Mouse (Mus musculus): ENCODE results near the gene Cacnb1. TPM values are rescaled to one million over a fixed set of nuclear protein-coding genes. Genes with fewer than 3 reads are reported as not detected.

The Cacnb1 gene
- polyA plus RNA-seq, 1 experiment from 2014 or later = 70.1 TPM

GRCm38 (mm10) chr11:98020710-98021109 is 2.1 kb downstream of the Cacnb1 start:
- H3K9me3 ChIP-seq = no peaks in the 10 kb centered on the region
- peaks cover 43% of the 10 kb centered on the region for H3K4me1 ChIP-seq (replicated peaks)
- peaks cover 27% of the 10 kb centered on the region for H3K36me3 ChIP-seq
- H3K4me3 ChIP-seq = peak overlapping the region; percentile 75
- peak overlapping the region; percentile 82 for H3K4me2 ChIP-seq
- H3K27ac ChIP-seq (replicated peaks) = peak overlapping the region; percentile 66; the same call in 1 of the 2 replicates
- ATAC-seq (ENCODE audit: low FRiP score, low read depth) = no peak
- 36% methylated on average over 1 of the region's 1 CpGs for WGBS
- H3K27me3 ChIP-seq = no peaks in the 10 kb centered on the region
- peak overlapping the region; percentile 85 for H3K9ac ChIP-seq

- Histone ChIP-seq H3K9me3 (no peaks in the 10 kb centered on the region), H3K4me2 (peak overlapping the region; percentile 82), H3K9ac (peak overlapping the region; percentile 85), H3K4me1 (replicated peaks) (peaks cover 40% of the 10 kb centered on the region), H3K27ac (replicated peaks) (peak overlapping the region; percentile 66), H3K36me3 (peaks cover 28% of the 10 kb centered on the region), H3K4me3 (peak overlapping the region; percentile 75), H3K27me3 (no peaks in the 10 kb centered on the region)
- peak; percentile 8; the same call in 1 of the 2 replicates for ATAC-seq (ENCODE audit: low FRiP score, low read depth)
- 13% methylated on average over 8 of the region's 8 CpGs for whole genome bisulfite sequencing
Observed at GRCm38 (mm10) chr11:98019883-98020610, 2.8 kb downstream of the Cacnb1 start.

- WGBS = 24% methylated on average over 10 of the region's 10 CpGs
- Histone ChIP-seq H3K9me3 (no peaks in the 10 kb centered on the region), H3K9ac (no peak overlapping the region), H3K4me2 (peak overlapping the region; percentile 82), H3K27ac (replicated peaks) (peak overlapping the region; percentile 66), H3K4me1 (replicated peaks) (peaks cover 40% of the 10 kb centered on the region), H3K36me3 (peaks cover 38% of the 10 kb centered on the region), H3K4me3 (no peak overlapping the region), H3K27me3 (no peaks in the 10 kb centered on the region)
- no peak for ATAC-seq (ENCODE audit: low FRiP score, low read depth)
Observed at GRCm38 (mm10) chr11:98018858-98019641, 3.8 kb downstream of the Cacnb1 start.

GRCm38 (mm10) chr11:98018222-98018621 is 4.6 kb downstream of the Cacnb1 start:
- Histone ChIP-seq H3K27me3 (no peaks in the 10 kb centered on the region), H3K36me3 (peaks cover 44% of the 10 kb centered on the region), H3K4me2 (no peak overlapping the region), H3K4me1 (replicated peaks) (peaks cover 36% of the 10 kb centered on the region), H3K27ac (replicated peaks) (no peak overlapping the region), H3K9ac (no peak overlapping the region), H3K9me3 (no peaks in the 10 kb centered on the region), H3K4me3 (no peak overlapping the region)
- ATAC-seq (ENCODE audit: low FRiP score, low read depth) = no peak
- 84% methylated on average over 6 of the region's 6 CpGs for WGBS

GRCm38 (mm10) chr11:98016824-98017223 is 6.0 kb downstream of the Cacnb1 start:
- H3K27me3 ChIP-seq = no peaks in the 10 kb centered on the region
- H3K9me3 ChIP-seq = no peaks in the 10 kb centered on the region
- H3K4me2 ChIP-seq = no peak overlapping the region
- peaks cover 47% of the 10 kb centered on the region for H3K36me3 ChIP-seq
- peaks cover 32% of the 10 kb centered on the region for H3K4me1 ChIP-seq (replicated peaks)
- WGBS = 80% methylated on average over 4 of the region's 4 CpGs
- H3K4me3 ChIP-seq = no peak overlapping the region
- no peak overlapping the region for H3K9ac ChIP-seq
- ATAC-seq (ENCODE audit: low FRiP score, low read depth) = no peak
- H3K27ac ChIP-seq (replicated peaks) = no peak overlapping the region

- H3K9me3 ChIP-seq = no peaks in the 10 kb centered on the region
- H3K9ac ChIP-seq = no peak overlapping the region
- WGBS = 90% methylated on average over 5 of the region's 5 CpGs
- no peaks in the 10 kb centered on the region for H3K27me3 ChIP-seq
- no peak for ATAC-seq (ENCODE audit: low FRiP score, low read depth)
- no peak overlapping the region for H3K4me2 ChIP-seq
- peaks cover 26% of the 10 kb centered on the region for H3K4me1 ChIP-seq (replicated peaks)
- H3K4me3 ChIP-seq = no peak overlapping the region
- peaks cover 50% of the 10 kb centered on the region for H3K36me3 ChIP-seq
- H3K27ac ChIP-seq (replicated peaks) = no peak overlapping the region
Observed at GRCm38 (mm10) chr11:98016177-98016576, 6.7 kb downstream of the Cacnb1 start.

- Histone ChIP-seq H3K9ac (no peak overlapping the region), H3K4me2 (no peak overlapping the region), H3K4me1 (replicated peaks) (no peaks in the 10 kb centered on the region), H3K36me3 (peaks cover 70% of the 10 kb centered on the region), H3K27me3 (no peaks in the 10 kb centered on the region), H3K27ac (replicated peaks) (no peak overlapping the region), H3K4me3 (no peak overlapping the region), H3K9me3 (no peaks in the 10 kb centered on the region)
- ATAC-seq (ENCODE audit: low FRiP score, low read depth) = no peak
- 87% methylated on average over 10 of the region's 10 CpGs for WGBS
Observed at GRCm38 (mm10) chr11:98012831-98013230, 10.0 kb downstream of the Cacnb1 start.

DNA sequence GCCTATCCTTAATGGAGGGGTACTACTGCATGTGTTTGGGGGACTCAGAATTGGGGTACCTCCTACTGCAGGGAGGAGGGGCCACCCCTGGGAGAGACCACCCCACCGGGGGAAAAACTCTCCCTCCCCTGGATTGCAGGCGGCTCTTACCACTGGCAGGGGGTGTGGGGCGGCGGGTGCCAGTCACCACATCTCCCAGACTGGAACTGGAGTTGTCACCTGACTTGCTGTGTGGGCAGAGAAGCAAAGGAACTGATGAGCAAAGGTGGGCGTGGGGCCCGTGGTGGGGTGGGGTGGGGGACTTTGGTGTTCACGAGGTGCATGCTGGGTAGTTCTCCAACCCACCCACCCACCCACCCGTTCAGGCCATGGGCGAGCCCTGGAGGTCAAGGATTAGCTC is 11.1 kb downstream of the Cacnb1 start:
- H3K4me1 ChIP-seq (replicated peaks) = no peaks in the 10 kb centered on the region
- H3K4me3 ChIP-seq = no peak overlapping the region
- H3K4me2 ChIP-seq = no peak overlapping the region
- ATAC-seq (ENCODE audit: low FRiP score, low read depth) = peak; percentile 33; the same call in 1 of the 2 replicates
- no peak overlapping the region for H3K27ac ChIP-seq (replicated peaks)
- 64% methylated on average over 9 of the region's 9 CpGs for WGBS
- H3K36me3 ChIP-seq = peaks cover 67% of the 10 kb centered on the region
- H3K9ac ChIP-seq = no peak overlapping the region
- H3K27me3 ChIP-seq = no peaks in the 10 kb centered on the region
- no peaks in the 10 kb centered on the region for H3K9me3 ChIP-seq

GRCm38 (mm10) chr11:98008087-98008486 is 14.7 kb downstream of the Cacnb1 start:
- H3K4me1 ChIP-seq (replicated peaks) = peaks cover 11% of the 10 kb centered on the region
- peaks cover 61% of the 10 kb centered on the region for H3K36me3 ChIP-seq
- ATAC-seq (ENCODE audit: low FRiP score, low read depth) = no peak
- H3K4me2 ChIP-seq = no peak overlapping the region
- no peak overlapping the region for H3K9ac ChIP-seq
- H3K27ac ChIP-seq (replicated peaks) = no peak overlapping the region
- no peaks in the 10 kb centered on the region for H3K27me3 ChIP-seq
- WGBS = 85% methylated on average over 11 of the region's 11 CpGs
- H3K4me3 ChIP-seq = no peak overlapping the region
- no peaks in the 10 kb centered on the region for H3K9me3 ChIP-seq

- ATAC-seq (ENCODE audit: low FRiP score, low read depth) = no peak
- 83% methylated on average over 10 of the region's 10 CpGs for WGBS
- no peak overlapping the region for H3K4me2 ChIP-seq
- H3K27ac ChIP-seq (replicated peaks) = no peak overlapping the region
- no peaks in the 10 kb centered on the region for H3K9me3 ChIP-seq
- peaks cover 20% of the 10 kb centered on the region for H3K4me1 ChIP-seq (replicated peaks)
- H3K27me3 ChIP-seq = no peaks in the 10 kb centered on the region
- H3K36me3 ChIP-seq = peaks cover 59% of the 10 kb centered on the region
- no peak overlapping the region for H3K4me3 ChIP-seq
- H3K9ac ChIP-seq = no peak overlapping the region
Observed at GRCm38 (mm10) chr11:98005686-98006085, 17.1 kb downstream of the Cacnb1 start.

GRCm38 (mm10) chr11:98005076-98005475 is 17.8 kb downstream of the Cacnb1 start:
- H3K4me2 ChIP-seq = no peak overlapping the region
- no peaks in the 10 kb centered on the region for H3K9me3 ChIP-seq
- no peak overlapping the region for H3K4me3 ChIP-seq
- no peak overlapping the region for H3K9ac ChIP-seq
- H3K27ac ChIP-seq (replicated peaks) = no peak overlapping the region
- 46% methylated on average over 13 of the region's 13 CpGs for WGBS
- peaks cover 54% of the 10 kb centered on the region for H3K36me3 ChIP-seq
- no peaks in the 10 kb centered on the region for H3K27me3 ChIP-seq
- ATAC-seq (ENCODE audit: low FRiP score, low read depth) = no peak
- H3K4me1 ChIP-seq (replicated peaks) = peaks cover 20% of the 10 kb centered on the region

GRCm38 (mm10) chr11:98004161-98004560 is 18.7 kb downstream of the Cacnb1 start:
- H3K4me3 ChIP-seq = no peak overlapping the region
- no peak for ATAC-seq (ENCODE audit: low FRiP score, low read depth)
- peaks cover 24% of the 10 kb centered on the region for H3K4me1 ChIP-seq (replicated peaks)
- no peak overlapping the region for H3K4me2 ChIP-seq
- peaks cover 45% of the 10 kb centered on the region for H3K36me3 ChIP-seq
- H3K9me3 ChIP-seq = no peaks in the 10 kb centered on the region
- 64% methylated on average over 8 of the region's 8 CpGs for WGBS
- no peak overlapping the region for H3K27ac ChIP-seq (replicated peaks)
- no peaks in the 10 kb centered on the region for H3K27me3 ChIP-seq
- H3K9ac ChIP-seq = no peak overlapping the region
